7 mouse cellular contexts compared by ENCODE assay signal in the genomic region with DNA sequence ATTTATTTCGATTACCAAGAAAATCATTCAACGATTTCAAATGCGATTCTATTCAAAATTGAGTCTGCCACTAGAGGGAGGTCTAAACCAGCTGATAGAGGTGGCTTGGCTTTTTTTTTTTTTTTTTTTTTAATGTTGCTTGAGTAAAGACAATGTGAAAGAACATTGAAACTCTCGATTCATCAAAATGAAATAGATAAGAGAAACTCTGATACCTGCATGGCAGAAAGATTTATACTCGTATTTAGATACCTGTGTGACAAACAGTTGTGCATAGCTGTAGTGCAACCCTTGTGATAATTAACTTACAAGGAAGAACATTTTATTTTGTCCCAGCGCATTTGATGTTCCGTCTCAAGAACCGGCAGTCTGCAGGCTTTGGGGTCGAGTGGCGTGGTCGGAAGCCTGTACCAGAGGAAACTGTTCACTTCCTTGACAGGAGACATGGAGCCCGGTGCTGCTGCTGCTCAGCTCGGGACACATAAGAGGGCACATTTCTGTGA.
A peak's percentile ranks its signal among the peaks of the same experiment; 100 is the strongest.
DNase-seq lines count a peak whose midpoint lies in the region; ATAC-seq and TF ChIP-seq lines count a peak whose summit lies in the region.

No protein-coding gene starts in this region.

- H3K4me2 ChIP-seq in embryonic facial prominence, embryonic 15.5 days (replicated peaks): peak overlapping the region; percentile 53
- H3K4me2 ChIP-seq in hindbrain, postnatal 0 days (ENCODE audit: low read depth, low read length): peak overlapping the region; percentile 54

- TF ChIP-seq CTCF in C2C12 (IDR thresholded peaks at IDR 0.05; ENCODE audit: control insufficient read depth, insufficient read depth, insufficient read length): no peak
- peak; percentile 79 for TF ChIP-seq CTCF in hindbrain, postnatal 0 days (IDR thresholded peaks at IDR 0.05; ENCODE audit: low read depth)

- H3K79me2 ChIP-seq in C2C12 (ENCODE audit: control insufficient read depth, insufficient read depth): no peaks in the 10 kb centered on the region

- H3K9me3 ChIP-seq in embryonic facial prominence, embryonic 15.5 days (replicated peaks): no peaks in the 10 kb centered on the region
- H3K9me3 ChIP-seq in hindbrain, postnatal 0 days (ENCODE audit: low read length): no peaks in the 10 kb centered on the region

- peak; percentile 64 for DNase-seq in 3T3-L1 (ENCODE audit: low read depth, low spot score)
- DNase-seq in hindbrain, postnatal 0 days (ENCODE audit: low spot score): peak; percentile 84
- peak; percentile 31 for DNase-seq in mesoderm, embryonic 11.5 days (ENCODE audit: low read depth, low spot score)
- no peak for DNase-seq in testis, postnatal 14 days (ENCODE audit: low spot score)

- H3K27me3 ChIP-seq in C2C12 (ENCODE audit: control insufficient read depth, insufficient read depth, insufficient read length): no peaks in the 10 kb centered on the region
- no peaks in the 10 kb centered on the region for H3K27me3 ChIP-seq in embryonic facial prominence, embryonic 15.5 days
- H3K27me3 ChIP-seq in hindbrain, postnatal 0 days (ENCODE audit: insufficient read depth, low read length): no peaks in the 10 kb centered on the region

- ATAC-seq in embryonic facial prominence, embryonic 15.5 days (ENCODE audit: insufficient number of reproducible peaks, low FRiP score, low TSS enrichment, low read depth): no peak
- ATAC-seq in hindbrain, postnatal 0 days: peak; percentile 47; the same call in 1 of the 2 replicates
- no peak for ATAC-seq in activated CD4-positive, CD25-positive, alpha-beta regulatory T cell, adult 4 months

- no peaks in the 10 kb centered on the region for H3K4me1 ChIP-seq in embryonic facial prominence, embryonic 15.5 days
- H3K4me1 ChIP-seq in hindbrain, postnatal 0 days (ENCODE audit: insufficient read depth, low read length): no peaks in the 10 kb centered on the region

- no peaks in the 10 kb centered on the region for H3K79me3 ChIP-seq in C2C12 (ENCODE audit: low read depth)

- 29% methylated on average over 13 of the region's 13 CpGs for WGBS in embryonic facial prominence, embryonic 15.5 days
- 23% methylated on average over 13 of the region's 13 CpGs for WGBS in hindbrain, postnatal 0 days

- peak overlapping the region; percentile 7 for H3K4me3 ChIP-seq in C2C12 (ENCODE audit: insufficient read depth, poor library complexity, severe bottlenecking)
- peak overlapping the region; percentile 36 for H3K4me3 ChIP-seq in embryonic facial prominence, embryonic 15.5 days (replicated peaks)
- H3K4me3 ChIP-seq in hindbrain, postnatal 0 days (ENCODE audit: low read length): peak overlapping the region; percentile 24

- H3K9ac ChIP-seq in embryonic facial prominence, embryonic 15.5 days: no peak overlapping the region
- no peak overlapping the region for H3K9ac ChIP-seq in hindbrain, postnatal 0 days (replicated peaks; ENCODE audit: low read length)

- no peak overlapping the region for H3ac ChIP-seq in C2C12 (ENCODE audit: control insufficient read depth, insufficient read length, low read depth)

- no peak overlapping the region for H3K27ac ChIP-seq in embryonic facial prominence, embryonic 15.5 days (replicated peaks)
- no peak overlapping the region for H3K27ac ChIP-seq in hindbrain, postnatal 0 days

- H3K36me3 ChIP-seq in C2C12 (ENCODE audit: control insufficient read depth, insufficient read depth): no peaks in the 10 kb centered on the region
- no peaks in the 10 kb centered on the region for H3K36me3 ChIP-seq in embryonic facial prominence, embryonic 15.5 days
- H3K36me3 ChIP-seq in hindbrain, postnatal 0 days (ENCODE audit: insufficient read depth, low read length): no peaks in the 10 kb centered on the region

TF ChIP-seq in C2C12, 6 proteins besides CTCF, POLR2A, EP300 and RAD21:
- TF ChIP-seq MYOG (IDR thresholded peaks at IDR 0.05; ENCODE audit: control insufficient read depth, extremely low read depth, insufficient read length): no peak
- TF ChIP-seq MYOD1 (IDR thresholded peaks at IDR 0.05; ENCODE audit: control insufficient read depth, insufficient read length, low read depth): no peak
- no peak for TF ChIP-seq USF1 (IDR thresholded peaks at IDR 0.05; ENCODE audit: low read depth)
- TF ChIP-seq MAX (IDR thresholded peaks at IDR 0.05): no peak
- TF ChIP-seq FOSL1 (IDR thresholded peaks at IDR 0.05; ENCODE audit: insufficient read depth, low read length, poor library complexity, severe bottlenecking): no peak
- no peak for TF ChIP-seq CEBPB (IDR thresholded peaks at IDR 0.05; ENCODE audit: low read depth)
